Mouse (Mus musculus): ENCODE measurements at regions not wholly inside any gene's neighbourhood (a gene's known extent, or its start where the extent isn't known, plus 50 kb on each side); places are given as distances from the start of the nearest gene placed in this dataset.

DNA sequence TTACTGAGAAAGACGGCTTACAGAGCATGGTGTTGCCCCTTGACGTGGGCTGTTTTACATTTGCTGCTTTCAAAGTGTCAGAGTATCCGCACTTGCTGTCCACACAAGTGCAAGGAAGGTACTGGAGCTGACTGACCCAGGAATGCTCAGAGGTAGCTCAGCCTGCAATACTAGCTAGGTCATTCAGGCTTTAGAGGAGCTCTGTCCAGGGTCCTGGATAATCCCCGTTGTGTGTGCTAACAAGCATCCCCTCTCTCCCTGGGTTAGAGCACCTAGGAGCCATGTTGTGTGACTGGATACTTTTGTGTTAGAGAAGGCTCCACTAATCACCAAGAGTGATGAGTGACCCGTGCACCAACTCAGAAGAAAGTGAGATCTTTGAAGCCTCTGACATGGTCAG is 431.9 kb upstream of the 3110018I06Rik start:
- no peak for TF ChIP-seq POLR2A (IDR thresholded peaks at IDR 0.05; ENCODE audit: control insufficient read depth in 1 of 2, insufficient read depth in 1 of 2, low read depth in 1 of 2, low read length in 2 of 2, poor library complexity in 1 of 2)
- no peak for TF ChIP-seq MAX (IDR thresholded peaks at IDR 0.05; ENCODE audit: low read length)
- TF ChIP-seq ZKSCAN1 (IDR thresholded peaks at IDR 0.05; ENCODE audit: low read depth, low read length) = no peak
- no peak for TF ChIP-seq CTCF (IDR thresholded peaks at IDR 0.05 in 2 of 3, conservative IDR thresholded peaks at IDR 0.05 in 1 of 3; ENCODE audit: control insufficient read depth in 1 of 3, insufficient read depth in 1 of 3, low read depth in 2 of 3, low read length in 3 of 3, poor library complexity in 1 of 3, severe bottlenecking in 1 of 3)
- no peak for TF ChIP-seq MAFK (IDR thresholded peaks at IDR 0.05; ENCODE audit: borderline replicate concordance, low read depth, low read length)
- TF ChIP-seq E2F4 (IDR thresholded peaks at IDR 0.05; ENCODE audit: borderline replicate concordance, low read depth, low read length) = no peak
- no peak for TF ChIP-seq USF1 (IDR thresholded peaks at IDR 0.05; ENCODE audit: low read depth, low read length)
- TF ChIP-seq USF2 (IDR thresholded peaks at IDR 0.05; ENCODE audit: borderline replicate concordance in 1 of 2, insufficient read depth in 1 of 2, low read depth in 1 of 2, low read length in 2 of 2) = no peak
- no peak for TF ChIP-seq TAL1 (IDR thresholded peaks at IDR 0.05; ENCODE audit: low read length)
- no peak for TF ChIP-seq MEF2A (IDR thresholded peaks at IDR 0.05; ENCODE audit: extremely low read depth, insufficient replicate concordance, low read depth, low read length, poor library complexity, severe bottlenecking)
- TF ChIP-seq ELF1 (IDR thresholded peaks at IDR 0.05; ENCODE audit: low read depth, low read length) = no peak
